ENCODE assay signal across 8 mouse cellular contexts in genomic region chr4:32358602-32359464, GRCm38 (mm10).
DNase-seq lines count a peak whose midpoint lies in the region; ATAC-seq and TF ChIP-seq lines count a peak whose summit lies in the region.

No protein-coding gene starts in this region.

- no peak for TF ChIP-seq CTCF in thymus, adult 2 months (IDR thresholded peaks at IDR 0.05; ENCODE audit: borderline replicate concordance, control insufficient read depth, extremely low read depth, insufficient read depth, low read length, poor library complexity)

- peaks cover 24% of the 10 kb centered on the region for H3K4me1 ChIP-seq in kidney, embryonic 16.5 days (ENCODE audit: insufficient read depth, low read length)
- peaks cover 41% of the 10 kb centered on the region for H3K4me1 ChIP-seq in embryonic facial prominence, embryonic 12.5 days
- H3K4me1 ChIP-seq in midbrain, embryonic 16.5 days (ENCODE audit: control insufficient read depth, insufficient read depth, low read length), result peaks cover 29% of the 10 kb centered on the region
- H3K4me1 ChIP-seq in thymus, adult 2 months (replicated peaks; ENCODE audit: control insufficient read depth, insufficient read depth, low read length), result peaks cover 16% of the 10 kb centered on the region

- H3K27ac ChIP-seq in kidney, embryonic 16.5 days (ENCODE audit: low read length), result peak overlapping the region; percentile 3
- H3K27ac ChIP-seq in embryonic facial prominence, embryonic 12.5 days, result peak overlapping the region; percentile 67
- peak overlapping the region; percentile 73 for H3K27ac ChIP-seq in midbrain, embryonic 16.5 days (ENCODE audit: low read length)
- H3K27ac ChIP-seq in thymus, adult 2 months (ENCODE audit: control insufficient read depth, insufficient read depth, low read length), result no peak overlapping the region

- no peaks in the 10 kb centered on the region for H3K9me3 ChIP-seq in kidney, embryonic 16.5 days (ENCODE audit: low read length)
- H3K9me3 ChIP-seq in embryonic facial prominence, embryonic 12.5 days, result no peaks in the 10 kb centered on the region
- no peaks in the 10 kb centered on the region for H3K9me3 ChIP-seq in midbrain, embryonic 16.5 days (replicated peaks; ENCODE audit: control insufficient read depth, low read length, poor library complexity, severe bottlenecking)

- peak; percentile 65 for ATAC-seq in kidney, embryonic 16.5 days (ENCODE audit: low FRiP score, low TSS enrichment)
- ATAC-seq in embryonic facial prominence, embryonic 12.5 days (ENCODE audit: insufficient number of reproducible peaks, insufficient read depth, low FRiP score, low TSS enrichment), result peak; percentile 61; the same call in 1 of the 2 replicates
- ATAC-seq in hematopoietic stem cell, adult 5-6 weeks (replicated peaks in 1 of 2; ENCODE audit: insufficient read depth in 1 of 2, low FRiP score in 2 of 2, low TSS enrichment in 1 of 2, low read depth in 1 of 2, poor library complexity in 2 of 2, severe bottlenecking in 2 of 2), result peak; percentile 66 to 76
- ATAC-seq in midbrain, embryonic 16.5 days, result peak; percentile 74

- no peak overlapping the region for H3K9ac ChIP-seq in kidney, embryonic 16.5 days (replicated peaks; ENCODE audit: low read length)
- H3K9ac ChIP-seq in embryonic facial prominence, embryonic 12.5 days, result no peak overlapping the region
- H3K9ac ChIP-seq in midbrain, embryonic 16.5 days (ENCODE audit: low read depth, low read length), result no peak overlapping the region

- no peaks in the 10 kb centered on the region for H3K36me3 ChIP-seq in kidney, embryonic 16.5 days (ENCODE audit: insufficient read depth, low read length)
- no peaks in the 10 kb centered on the region for H3K36me3 ChIP-seq in embryonic facial prominence, embryonic 12.5 days
- H3K36me3 ChIP-seq in midbrain, embryonic 16.5 days (ENCODE audit: control insufficient read depth, insufficient read depth, low read length), result no peaks in the 10 kb centered on the region
- H3K36me3 ChIP-seq in thymus, adult 2 months (ENCODE audit: control insufficient read depth, insufficient read depth, low read length), result no peaks in the 10 kb centered on the region

- H3K27me3 ChIP-seq in kidney, embryonic 16.5 days (ENCODE audit: insufficient read depth, low read length), result no peaks in the 10 kb centered on the region
- no peaks in the 10 kb centered on the region for H3K27me3 ChIP-seq in embryonic facial prominence, embryonic 12.5 days
- no peaks in the 10 kb centered on the region for H3K27me3 ChIP-seq in midbrain, embryonic 16.5 days (ENCODE audit: control insufficient read depth, insufficient read depth, low read depth, low read length)
- H3K27me3 ChIP-seq in thymus, adult 2 months (ENCODE audit: control insufficient read depth, insufficient read depth, low read length), result no peaks in the 10 kb centered on the region

- H3K4me3 ChIP-seq in kidney, embryonic 16.5 days (ENCODE audit: low read length), result no peak overlapping the region
- H3K4me3 ChIP-seq in embryonic facial prominence, embryonic 12.5 days, result no peak overlapping the region
- no peak overlapping the region for H3K4me3 ChIP-seq in midbrain, embryonic 16.5 days (ENCODE audit: low read depth, low read length)
- no peak overlapping the region for H3K4me3 ChIP-seq in thymus, adult 2 months (ENCODE audit: control insufficient read depth, insufficient read depth, low read length)

- no peak for DNase-seq in kidney, postnatal 10 days
- DNase-seq in testis, postnatal 10 days (ENCODE audit: low spot score), result no peak
- DNase-seq in thymus, adult 2 months, result no peak
- DNase-seq in left cerebral cortex, adult 11 months (ENCODE audit: low spot score), result no peak

- no peak for TF ChIP-seq POLR2A in thymus, adult 2 months (IDR thresholded peaks at IDR 0.05; ENCODE audit: control insufficient read depth, extremely low read depth, insufficient read depth, low read length, poor library complexity)

- peak overlapping the region; percentile 14 for H3K4me2 ChIP-seq in kidney, embryonic 16.5 days (replicated peaks; ENCODE audit: low read depth, low read length)
- H3K4me2 ChIP-seq in embryonic facial prominence, embryonic 12.5 days (replicated peaks), result peak overlapping the region; percentile 21
- peak overlapping the region; percentile 20 for H3K4me2 ChIP-seq in midbrain, embryonic 16.5 days (ENCODE audit: low read length)

- WGBS in kidney, embryonic 16.5 days, result 52% methylated on average over 12 of the region's 12 CpGs
- 23% methylated on average over 12 of the region's 12 CpGs for WGBS in embryonic facial prominence, embryonic 12.5 days
- 25% methylated on average over 12 of the region's 12 CpGs for WGBS in midbrain, embryonic 16.5 days
- 72% methylated on average over 12 of the region's 12 CpGs for whole genome bisulfite sequencing in thymus, adult 2 months
